Mouse (Mus musculus) heart, embryonic 14.5 days (tissue): ENCODE results near the gene Krt4. TPM values are rescaled to one million over a fixed set of nuclear protein-coding genes. Genes with fewer than 3 reads are reported as not detected.

Experiments
- ATAC-seq: fragments of 200-750 bp; cut with Nextera tagmentation; 2 replicates; pipeline ENCODE4 v1.8.0; 2017; ENCODE audit warnings: low read depth, moderate TSS enrichment; ENCODE audit not compliant: insufficient number of reproducible peaks, insufficient read depth, low FRiP score
- H3K27ac ChIP-seq, 2 experiments: fragments of 200-500 bp in 1 of 2; fragments of 300-500 bp in 1 of 2; sonication (generic) in 1 of 2; replicated peaks in 1 of 2; 2 replicates each; pipeline ENCODE4 v1.5.1; 2012 to 2014; ENCODE audit warnings: low read depth in 2 of 2, low read length in 2 of 2, control low read depth in 1 of 2, mild to moderate bottlenecking in 1 of 2, mixed read lengths in 1 of 2; ENCODE audit not compliant: control insufficient read depth in 1 of 2, insufficient read depth in 1 of 2
- H3K27me3 ChIP-seq: fragments of 300-500 bp; sonication (generic); 2 replicates; pipeline ENCODE4 v1.6.1; 2014; ENCODE audit warnings: mild to moderate bottlenecking, low read length, control low read depth; ENCODE audit not compliant: control insufficient read depth, insufficient read depth
- H3K36me3 ChIP-seq: fragments of 300-500 bp; sonication (generic); 2 replicates; pipeline ENCODE4 v1.6.1; 2014; ENCODE audit warnings: mild to moderate bottlenecking, control low read depth, low read length, mixed read lengths; ENCODE audit not compliant: control insufficient read depth, insufficient read depth
- H3K4me1 ChIP-seq, 2 experiments: fragments of 200-500 bp in 1 of 2; fragments of 300-500 bp in 1 of 2; sonication (generic) in 1 of 2; 2 replicates each; pipeline ENCODE4 v1.6.1; 2012 to 2014; ENCODE audit warnings: low read length in 2 of 2, control low read depth in 1 of 2, mixed read lengths in 1 of 2; ENCODE audit not compliant: control insufficient read depth in 2 of 2, insufficient read depth in 2 of 2
- H3K4me2 ChIP-seq: fragments of 300-500 bp; sonication (generic); 2 replicates; pipeline ENCODE4 v1.6.1; 2014; ENCODE audit warnings: mild to moderate bottlenecking, low read length
- H3K4me3 ChIP-seq, 2 experiments: fragments of 200-500 bp in 1 of 2; fragments of 300-500 bp in 1 of 2; sonication (generic) in 1 of 2; 2 replicates each; pipeline ENCODE4 v1.5.1; 2012 to 2014; ENCODE audit warnings: low read length in 2 of 2, mild to moderate bottlenecking in 2 of 2, control low read depth in 1 of 2, low read depth in 1 of 2, moderate library complexity in 1 of 2; ENCODE audit not compliant: control insufficient read depth in 1 of 2, insufficient read depth in 1 of 2
- H3K9ac ChIP-seq: fragments of 300-500 bp; sonication (generic); 2 replicates; pipeline ENCODE4 v1.6.1; 2014; ENCODE audit warnings: mild to moderate bottlenecking, low read length
- H3K9me3 ChIP-seq: fragments of 300-500 bp; sonication (generic); 2 replicates; pipeline ENCODE4 v1.6.1; 2016; ENCODE audit warnings: low read length, control low read depth; ENCODE audit not compliant: control insufficient read depth
- WGBS: fragments of 180-500 bp; shearing (Covaris S2); extraction: QIAGEN DNeasy Blood & Tissue Kit; methylation state at CpG from one replicate; pipeline ENCODE4 v1.1.7; 2014; 5-methylcytosine and 5-hydroxymethylcytosine counted together
- polyA plus RNA-seq: library from polyadenylated mRNA; unstranded; fragments of >200 nt; fragmentation: Nextera tagmentation; extraction: Ambion mirVana; gene quantifications from 2 replicates; pipeline ENCODE4 v1.2.1, GENCODE M21; 2014

Krt4 gene
- polyA plus RNA-seq = 0.42 TPM in 1 of 2 replicates, not detected in the other

GRCm38 (mm10) chr15:101924635-101925034 is at the start of gene Krt4:
Krt4 (minus strand) TSS chr15:101924735.
- H3K9ac ChIP-seq = no peak within 1 kb of the TSS
- no peak within 1 kb of the TSS for H3K4me2 ChIP-seq
- no peaks in the 10 kb centered on the region for H3K36me3 ChIP-seq
- no peaks in the 10 kb centered on the region for H3K9me3 ChIP-seq
- peaks cover 6% of the 10 kb centered on the region in 2 experiments; a peak in 3 of 4 replicates for H3K4me1 ChIP-seq
- no peak within 1 kb of the TSS for H3K27ac ChIP-seq
- H3K27me3 ChIP-seq = peaks cover 9% of the 10 kb centered on the region; the same call in 1 of the 2 replicates
- H3K4me3 ChIP-seq = no peak within 1 kb of the TSS
- 72% methylated on average over 11 of the region's 11 CpGs for WGBS
- ATAC-seq = no peak

- H3K4me2 ChIP-seq = no peak overlapping the region
- no peaks in the 10 kb centered on the region for H3K9me3 ChIP-seq
- 12% methylated on average over 15 of the region's 15 CpGs for WGBS
- H3K9ac ChIP-seq = no peak overlapping the region
- H3K36me3 ChIP-seq = no peaks in the 10 kb centered on the region
- H3K27me3 ChIP-seq = no peaks in the 10 kb centered on the region; the same call in 1 of the 2 replicates
- H3K4me3 ChIP-seq = no peak overlapping the region
- peaks cover 17 to 18% of the 10 kb centered on the region in 2 experiments for H3K4me1 ChIP-seq
- H3K27ac ChIP-seq = no peak overlapping the region
- no peak for ATAC-seq
Observed at GRCm38 (mm10) chr15:101973414-101974077, 49.0 kb upstream of the Krt4 start.

- WGBS = 5% methylated on average over 3 of the region's 6 CpGs
- no peak overlapping the region for H3K4me2 ChIP-seq
- H3K4me3 ChIP-seq = no peak overlapping the region
- no peak overlapping the region for H3K27ac ChIP-seq
- H3K4me1 ChIP-seq = peaks cover 0 to 3% of the 10 kb centered on the region in 2 experiments; a peak in 1 of 4 replicates
- no peaks in the 10 kb centered on the region for H3K36me3 ChIP-seq
- H3K9me3 ChIP-seq = no peaks in the 10 kb centered on the region
- H3K9ac ChIP-seq = no peak overlapping the region
- H3K27me3 ChIP-seq = no peaks in the 10 kb centered on the region; the same call in 1 of the 2 replicates
- ATAC-seq = no peak
Observed at GRCm38 (mm10) chr15:101970536-101970935, 46.0 kb upstream of the Krt4 start.

GRCm38 (mm10) chr15:101966808-101967207 is 42.3 kb upstream of the Krt4 start:
- Histone ChIP-seq H3K9ac (no peak overlapping the region), H3K4me3 (no peak overlapping the region), H3K27me3 (no peaks in the 10 kb centered on the region), H3K4me2 (no peak overlapping the region), H3K4me1 (no peaks in the 10 kb centered on the region), H3K36me3 (no peaks in the 10 kb centered on the region), H3K27ac (no peak overlapping the region), H3K9me3 (no peaks in the 10 kb centered on the region)
- WGBS = 60% methylated on average over 8 of the region's 8 CpGs
- ATAC-seq = no peak

GRCm38 (mm10) chr15:101958891-101959290 is 34.4 kb upstream of the Krt4 start:
- Histone ChIP-seq H3K27me3 (peaks cover 3% of the 10 kb centered on the region; the same call in 1 of the 2 replicates), H3K4me2 (no peak overlapping the region), H3K36me3 (no peaks in the 10 kb centered on the region), H3K27ac (no peak overlapping the region), H3K4me3 (no peak overlapping the region), H3K4me1 (no peaks in the 10 kb centered on the region), H3K9me3 (no peaks in the 10 kb centered on the region), H3K9ac (no peak overlapping the region)
- ATAC-seq = no peak
- 81% methylated on average over 3 of the region's 3 CpGs for WGBS

DNA sequence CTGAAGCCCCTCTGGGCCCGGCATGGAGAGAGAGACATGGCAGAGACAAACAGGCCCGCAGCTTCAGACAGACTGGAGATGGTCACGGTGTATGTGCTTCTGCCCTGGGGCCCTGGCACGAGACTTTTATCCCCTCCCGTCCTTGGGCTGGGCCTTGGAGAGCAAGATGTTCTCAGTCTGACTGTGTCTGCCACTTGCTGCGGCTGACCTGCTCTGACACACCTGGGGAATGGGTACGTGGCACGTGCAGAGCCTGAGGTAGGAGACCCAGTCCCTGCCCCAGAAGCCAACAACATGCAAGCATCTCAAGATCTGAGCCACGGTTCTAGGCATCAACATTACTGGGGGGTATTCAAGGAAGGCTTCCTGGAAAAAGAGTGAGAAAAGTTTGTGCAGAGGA is 29.7 kb upstream of the Krt4 start, which contains the start of gene Krt78:
Gene Krt78 (minus strand): TSS at position 101 of the 400 bp plus-strand sequence.
- no peaks in the 10 kb centered on the region for H3K36me3 ChIP-seq
- no peaks in the 10 kb centered on the region for H3K9me3 ChIP-seq
- H3K4me2 ChIP-seq = no peak within 1 kb of the TSS
- WGBS = 78% methylated on average over 9 of the region's 9 CpGs
- no peak within 1 kb of the TSS for H3K9ac ChIP-seq
- H3K27ac ChIP-seq = no peak within 1 kb of the TSS
- no peak for ATAC-seq
- peaks cover 3% of the 10 kb centered on the region; the same call in 1 of the 2 replicates for H3K27me3 ChIP-seq
- H3K4me1 ChIP-seq = no peaks in the 10 kb centered on the region
- no peak within 1 kb of the TSS for H3K4me3 ChIP-seq

DNA sequence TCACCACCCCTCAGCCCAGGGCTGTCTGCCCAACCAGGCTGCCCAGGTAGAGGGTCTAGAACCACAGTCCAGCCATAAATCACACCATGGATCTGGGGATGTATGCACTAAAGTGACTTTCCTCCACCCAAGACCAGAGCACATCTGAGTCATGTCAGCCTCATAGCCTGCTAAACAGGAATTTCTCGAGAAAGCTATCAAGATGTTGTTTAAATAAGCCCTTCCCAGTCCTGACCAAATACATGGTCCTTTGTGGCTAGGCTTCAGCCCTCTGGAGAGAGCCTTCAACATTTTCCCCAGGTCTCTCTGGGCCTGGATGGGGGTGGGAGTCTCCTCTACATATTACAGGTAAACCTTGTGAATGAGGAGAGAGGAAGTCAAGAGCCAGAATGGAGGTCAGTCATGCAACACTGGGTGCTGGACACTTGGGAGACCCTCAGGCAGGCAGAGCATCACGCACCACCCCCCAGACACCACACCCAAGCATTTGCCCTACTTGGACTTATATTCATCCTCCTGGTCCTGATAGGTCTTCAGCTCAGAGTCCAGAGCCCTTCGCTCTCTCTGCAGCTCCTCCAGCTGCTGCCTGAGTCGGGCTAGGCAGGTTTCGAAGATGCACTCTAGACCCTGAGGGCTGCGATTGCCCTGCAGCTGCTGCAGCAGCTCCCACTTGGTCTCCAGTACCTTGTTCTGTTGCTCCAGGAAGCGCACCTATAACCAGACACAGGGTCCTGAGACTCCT is 28.4 kb upstream of the Krt4 start:
- H3K9me3 ChIP-seq = no peaks in the 10 kb centered on the region
- no peak overlapping the region for H3K4me2 ChIP-seq
- H3K4me3 ChIP-seq = no peak overlapping the region
- WGBS = 76% methylated on average over 7 of the region's 7 CpGs
- H3K4me1 ChIP-seq = no peaks in the 10 kb centered on the region
- H3K27me3 ChIP-seq = peaks cover 3% of the 10 kb centered on the region; the same call in 1 of the 2 replicates
- no peaks in the 10 kb centered on the region for H3K36me3 ChIP-seq
- no peak for ATAC-seq
- H3K9ac ChIP-seq = no peak overlapping the region
- H3K27ac ChIP-seq = no peak overlapping the region
